Mouse (Mus musculus): ENCODE data around the gene Gm49368. TPM values are rescaled to one million over a fixed set of nuclear protein-coding genes. Genes with fewer than 3 reads are reported as not detected.
"Not testable (repeated sequence)": the region's sequence is repeated elsewhere in the genome, so short reads cannot be mapped to it uniquely, and the experiment has no call there.

Gene Gm49368
- not detected in 2 replicates for polyA plus RNA-seq (2015; fragmentation: Nextera tagmentation; extraction: Ambion mirVana)

DNA sequence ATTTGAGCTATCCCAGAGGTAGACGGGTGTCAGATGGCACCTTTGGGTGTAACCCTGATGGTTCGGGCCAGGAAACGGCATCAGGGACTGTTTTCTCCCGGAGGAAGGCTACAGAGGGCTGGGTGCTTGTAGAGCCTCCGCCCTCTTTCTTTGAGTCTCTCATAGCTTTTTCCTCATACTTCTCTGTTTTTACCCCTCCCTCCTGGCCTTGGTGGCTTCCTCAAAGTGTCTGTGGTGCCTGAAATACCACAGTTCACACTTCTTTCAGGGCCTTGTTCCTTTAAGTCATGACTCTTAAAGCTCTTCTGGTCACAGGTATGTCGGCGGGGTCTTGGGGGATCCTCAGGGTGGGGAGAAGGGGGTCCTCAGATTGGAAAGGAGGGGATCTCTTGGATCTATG, at the start of gene Gm49368, which contains the start of gene Itgam:
Gene Gm49368 (plus strand): TSS at position 228 of the 400 bp plus-strand sequence.
Gene Itgam (plus strand): TSS at position 185 of the 400 bp plus-strand sequence.
- Histone ChIP-seq H3K4me1 (no peaks in the 10 kb centered on the region), H3K9me3 (no peaks in the 10 kb centered on the region), H3K27me3 (no peaks in the 10 kb centered on the region), H3K4me3 (no peak within 1 kb of the TSS), H3K27ac (replicated peaks) (no peak within 1 kb of the TSS), H3K4me2 (replicated peaks) (no peak within 1 kb of the TSS), H3K36me3 (no peaks in the 10 kb centered on the region), H3K9ac (replicated peaks) (no peak within 1 kb of the TSS)
- WGBS, result 93% methylated on average over 7 of the region's 7 CpGs
- ATAC-seq (replicated peaks), result no peak

GRCm38 (mm10) chr7:128013116-128013515, 49.4 kb upstream of the Gm49368 start:
- Histone ChIP-seq H3K4me2 (replicated peaks) (no peak overlapping the region), H3K4me1 (no peaks in the 10 kb centered on the region), H3K9me3 (no peaks in the 10 kb centered on the region), H3K27me3 (no peaks in the 10 kb centered on the region), H3K27ac (replicated peaks) (no peak overlapping the region), H3K9ac (replicated peaks) (no peak overlapping the region), H3K36me3 (no peaks in the 10 kb centered on the region), H3K4me3 (no peak overlapping the region)
- ATAC-seq (replicated peaks), result no peak
- WGBS, result 92% methylated on average over 13 of the region's 13 CpGs

DNA sequence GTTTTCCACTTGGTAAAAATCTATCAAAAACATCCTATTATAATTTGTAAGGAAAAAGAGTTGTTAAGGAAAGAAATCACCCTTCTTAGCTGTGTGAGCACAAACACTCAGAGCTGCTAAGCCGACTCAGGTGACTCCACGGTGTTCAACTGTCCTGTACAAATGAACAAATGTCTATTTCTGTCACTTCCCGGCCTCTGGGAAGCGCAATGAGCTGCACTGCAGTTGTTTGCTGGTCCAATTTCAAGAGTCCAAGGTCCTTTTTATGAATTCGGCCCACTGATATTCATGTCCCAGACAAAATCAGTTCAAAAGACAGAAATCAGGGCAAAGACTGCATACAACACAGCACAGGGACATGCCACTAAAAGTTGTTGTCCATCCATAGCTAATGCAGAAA, 46.3 kb upstream of the Gm49368 start:
- ATAC-seq (replicated peaks); H3K4me1 ChIP-seq; H3K9me3 ChIP-seq; H3K27ac ChIP-seq (replicated peaks); H3K9ac ChIP-seq (replicated peaks); H3K27me3 ChIP-seq; H3K36me3 ChIP-seq; H3K4me3 ChIP-seq; H3K4me2 ChIP-seq (replicated peaks): not testable (repeated sequence)
- WGBS, result 86% methylated on average over 5 of the region's 5 CpGs

GRCm38 (mm10) chr7:128016650-128017049, 45.8 kb upstream of the Gm49368 start:
- H3K9ac ChIP-seq (replicated peaks), result no peak overlapping the region
- ATAC-seq (replicated peaks), result no peak
- H3K9me3 ChIP-seq, result no peaks in the 10 kb centered on the region
- no peak overlapping the region for H3K4me2 ChIP-seq (replicated peaks)
- WGBS, result 90% methylated on average over 6 of the region's 6 CpGs
- H3K4me3 ChIP-seq, result no peak overlapping the region
- H3K4me1 ChIP-seq, result no peaks in the 10 kb centered on the region
- H3K27me3 ChIP-seq, result no peaks in the 10 kb centered on the region
- no peaks in the 10 kb centered on the region for H3K36me3 ChIP-seq
- H3K27ac ChIP-seq (replicated peaks), result no peak overlapping the region

- H3K27ac ChIP-seq (replicated peaks), result no peak overlapping the region
- H3K9ac ChIP-seq (replicated peaks), result no peak overlapping the region
- no peak overlapping the region for H3K4me3 ChIP-seq
- no peaks in the 10 kb centered on the region for H3K9me3 ChIP-seq
- H3K27me3 ChIP-seq, result no peaks in the 10 kb centered on the region
- WGBS, result 91% methylated on average over 3 of the region's 3 CpGs
- H3K4me2 ChIP-seq (replicated peaks), result no peak overlapping the region
- no peaks in the 10 kb centered on the region for H3K36me3 ChIP-seq
- no peak for ATAC-seq (replicated peaks)
- no peaks in the 10 kb centered on the region for H3K4me1 ChIP-seq
Observed at GRCm38 (mm10) chr7:128018275-128018674, 44.2 kb upstream of the Gm49368 start.

GRCm38 (mm10) chr7:128019187-128019586, 43.3 kb upstream of the Gm49368 start:
- 90% methylated on average over 2 of the region's 2 CpGs for WGBS
- Histone ChIP-seq H3K27ac (replicated peaks) (no peak overlapping the region), H3K9ac (replicated peaks) (no peak overlapping the region), H3K36me3 (no peaks in the 10 kb centered on the region), H3K4me3 (no peak overlapping the region), H3K4me1 (no peaks in the 10 kb centered on the region), H3K4me2 (replicated peaks) (no peak overlapping the region), H3K9me3 (no peaks in the 10 kb centered on the region), H3K27me3 (no peaks in the 10 kb centered on the region)
- no peak for ATAC-seq (replicated peaks)

DNA sequence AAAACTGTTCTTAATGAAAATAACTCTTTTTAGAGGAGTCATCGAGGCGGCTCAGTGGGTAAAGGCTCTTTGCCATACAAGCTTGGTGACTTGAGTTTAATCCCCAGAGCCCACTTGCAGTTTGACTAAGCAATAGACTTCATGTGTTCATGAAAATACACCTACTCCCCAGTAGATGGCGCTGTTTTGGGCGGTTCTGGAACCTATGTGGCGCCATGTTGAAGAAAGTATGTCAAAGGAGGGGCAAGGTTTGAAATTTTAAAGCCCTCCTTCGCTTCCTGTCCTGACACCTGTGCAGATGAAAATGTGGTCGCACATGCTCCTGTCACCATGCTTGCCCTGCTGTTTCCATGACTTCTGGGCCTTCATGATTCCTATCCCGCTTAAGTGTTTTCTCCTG, 39.5 kb upstream of the Gm49368 start:
- H3K9ac ChIP-seq (replicated peaks), result no peak overlapping the region
- H3K36me3 ChIP-seq, result no peaks in the 10 kb centered on the region
- H3K27me3 ChIP-seq, result no peaks in the 10 kb centered on the region
- no peak for ATAC-seq (replicated peaks)
- 66% methylated on average over 8 of the region's 8 CpGs for WGBS
- no peaks in the 10 kb centered on the region for H3K9me3 ChIP-seq
- no peak overlapping the region for H3K27ac ChIP-seq (replicated peaks)
- H3K4me3 ChIP-seq, result no peak overlapping the region
- H3K4me2 ChIP-seq (replicated peaks), result no peak overlapping the region
- no peaks in the 10 kb centered on the region for H3K4me1 ChIP-seq

- 95% methylated on average over 4 of the region's 4 CpGs for WGBS
- Histone ChIP-seq H3K27me3 (no peaks in the 10 kb centered on the region), H3K4me2 (replicated peaks) (no peak overlapping the region), H3K4me3 (no peak overlapping the region), H3K4me1 (no peaks in the 10 kb centered on the region), H3K27ac (replicated peaks) (no peak overlapping the region), H3K9me3 (no peaks in the 10 kb centered on the region), H3K36me3 (no peaks in the 10 kb centered on the region), H3K9ac (replicated peaks) (no peak overlapping the region)
- no peak for ATAC-seq (replicated peaks)
Observed at GRCm38 (mm10) chr7:128023565-128023964, 38.9 kb upstream of the Gm49368 start.

DNA sequence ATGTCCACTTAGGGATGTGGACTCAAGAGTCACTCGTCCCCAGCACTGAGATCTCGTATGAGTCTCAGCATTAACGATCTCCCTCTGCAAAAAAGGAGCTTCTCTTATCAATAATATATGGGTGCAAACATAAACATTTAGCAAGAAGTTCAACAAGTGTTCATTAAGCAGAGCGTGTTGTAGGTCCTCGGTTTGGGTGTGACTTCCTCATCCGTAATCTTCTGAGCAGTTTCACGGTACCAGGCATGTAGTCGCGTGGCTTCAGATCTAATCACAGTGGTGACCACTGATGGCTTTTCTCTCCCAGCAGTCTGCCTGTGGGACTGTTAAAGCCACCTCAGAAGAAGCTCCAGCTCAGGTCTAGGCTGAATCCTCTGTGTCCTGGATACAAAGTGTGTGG, 38.1 kb upstream of the Gm49368 start:
- Histone ChIP-seq H3K4me1 (no peaks in the 10 kb centered on the region), H3K9me3 (no peaks in the 10 kb centered on the region), H3K27ac (replicated peaks) (no peak overlapping the region), H3K9ac (replicated peaks) (no peak overlapping the region), H3K27me3 (no peaks in the 10 kb centered on the region), H3K4me2 (replicated peaks) (no peak overlapping the region), H3K4me3 (no peak overlapping the region), H3K36me3 (no peaks in the 10 kb centered on the region)
- WGBS, result 97% methylated on average over 9 of the region's 9 CpGs
- ATAC-seq (replicated peaks), result no peak

GRCm38 (mm10) chr7:128024932-128025331, 37.6 kb upstream of the Gm49368 start:
- no peak overlapping the region for H3K27ac ChIP-seq (replicated peaks)
- ATAC-seq (replicated peaks), result no peak

GRCm38 (mm10) chr7:128025381-128025780, 37.1 kb upstream of the Gm49368 start:
- 83% methylated on average over 4 of the region's 4 CpGs for WGBS
- no peak for ATAC-seq (replicated peaks)
- no peaks in the 10 kb centered on the region for H3K9me3 ChIP-seq

More at GRCm38 (mm10) chr7:128024932-128025331, 37.6 kb upstream of the Gm49368 start:
- Histone ChIP-seq H3K9me3 (no peaks in the 10 kb centered on the region), H3K9ac (replicated peaks) (no peak overlapping the region), H3K27me3 (no peaks in the 10 kb centered on the region), H3K4me3 (no peak overlapping the region), H3K4me1 (no peaks in the 10 kb centered on the region), H3K4me2 (replicated peaks) (no peak overlapping the region), H3K36me3 (no peaks in the 10 kb centered on the region)
- 84% methylated on average over 4 of the region's 4 CpGs for WGBS

DNA sequence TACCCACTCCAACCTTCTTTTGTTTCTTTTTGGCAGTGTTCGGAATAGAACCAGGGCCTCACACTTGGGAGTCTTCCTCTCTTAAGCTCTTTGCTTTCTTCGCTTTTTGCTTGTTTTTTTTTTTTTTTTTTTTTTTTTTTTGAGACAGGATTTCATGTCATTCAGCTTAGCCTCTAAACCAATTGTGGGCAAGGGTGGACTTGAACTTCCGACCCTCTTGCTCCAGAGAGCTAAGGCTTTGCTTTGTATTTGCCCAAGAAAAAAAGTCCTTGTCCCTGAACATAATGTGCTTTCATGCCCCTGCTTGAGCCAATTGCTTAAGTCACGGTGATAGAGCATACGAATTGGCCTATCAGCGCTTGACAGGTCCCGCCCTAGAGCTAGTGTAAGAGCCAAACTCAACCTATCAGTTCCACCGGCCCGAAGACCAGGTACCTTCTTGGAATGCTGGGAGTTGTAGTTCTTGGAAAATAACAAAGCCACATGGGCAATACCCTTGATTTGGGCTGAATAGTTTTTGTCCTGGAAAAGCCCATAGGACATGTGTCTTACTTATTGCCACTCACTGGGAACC, 31.0 kb upstream of the Gm49368 start:
- no peak for ATAC-seq (replicated peaks)

More at GRCm38 (mm10) chr7:128025381-128025780, 37.1 kb upstream of the Gm49368 start:
- H3K27me3 ChIP-seq, result no peaks in the 10 kb centered on the region
- no peaks in the 10 kb centered on the region for H3K36me3 ChIP-seq
- no peak overlapping the region for H3K9ac ChIP-seq (replicated peaks)
- H3K4me1 ChIP-seq, result no peaks in the 10 kb centered on the region
- H3K4me3 ChIP-seq, result no peak overlapping the region
- no peak overlapping the region for H3K4me2 ChIP-seq (replicated peaks)
- H3K27ac ChIP-seq (replicated peaks), result no peak overlapping the region

More for the DNA sequence above, 31.0 kb upstream of the Gm49368 start:
- Histone ChIP-seq H3K4me3 (no peak overlapping the region), H3K9ac (replicated peaks) (no peak overlapping the region), H3K4me2 (replicated peaks) (no peak overlapping the region), H3K9me3 (no peaks in the 10 kb centered on the region), H3K27ac (replicated peaks) (no peak overlapping the region), H3K36me3 (no peaks in the 10 kb centered on the region), H3K27me3 (no peaks in the 10 kb centered on the region), H3K4me1 (no peaks in the 10 kb centered on the region)
- 40% methylated on average over 9 of the region's 9 CpGs for WGBS

Measured in forebrain, embryonic 15.5 days (tissue).